Mouse (Mus musculus): ENCODE data around the gene Rapsn. TPM values are rescaled to one million over a fixed set of nuclear protein-coding genes. Genes with fewer than 3 reads are reported as not detected.
"Not testable (repeated sequence)": the region's sequence is repeated elsewhere in the genome, so short reads cannot be mapped to it uniquely, and the experiment has no call there.

Rapsn gene
- polyA plus RNA-seq (2015; fragmentation: Nextera tagmentation; extraction: Ambion mirVana): 2.4 and 3.0 TPM in 2 replicates

DNA sequence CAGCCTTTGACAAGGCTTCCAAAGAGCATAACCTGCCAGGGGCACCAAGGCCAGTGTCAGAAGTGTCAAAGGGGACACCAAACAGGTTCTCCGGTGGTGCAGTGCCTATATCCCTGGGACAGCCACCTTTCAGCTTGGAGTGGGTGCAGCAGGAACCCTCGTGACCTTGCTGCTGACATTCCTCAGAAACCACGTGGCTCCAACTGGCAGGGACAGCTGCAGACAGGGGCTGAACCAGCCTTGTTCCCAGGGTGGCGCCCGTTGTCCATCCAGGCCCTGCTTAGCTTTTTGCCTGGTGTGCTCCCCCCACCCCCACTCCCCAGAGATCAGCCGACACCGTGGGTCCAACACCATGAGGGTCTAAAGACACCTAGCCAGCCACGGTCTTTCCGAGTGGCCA lies at the start of gene Rapsn:
Gene Rapsn, plus strand, starts transcription at position 236 of the 400 bp plus-strand sequence.
- WGBS: 62% methylated on average over 9 of the region's 9 CpGs
- H3K9ac ChIP-seq (replicated peaks; ENCODE audit: low read length): no peak within 1 kb of the TSS; the same call in 1 of the 2 replicates
- 0 out of 2 replicates have a peak, but pooled peaks have one; percentile 16 for ATAC-seq (ENCODE audit: low FRiP score, low TSS enrichment)

DNA sequence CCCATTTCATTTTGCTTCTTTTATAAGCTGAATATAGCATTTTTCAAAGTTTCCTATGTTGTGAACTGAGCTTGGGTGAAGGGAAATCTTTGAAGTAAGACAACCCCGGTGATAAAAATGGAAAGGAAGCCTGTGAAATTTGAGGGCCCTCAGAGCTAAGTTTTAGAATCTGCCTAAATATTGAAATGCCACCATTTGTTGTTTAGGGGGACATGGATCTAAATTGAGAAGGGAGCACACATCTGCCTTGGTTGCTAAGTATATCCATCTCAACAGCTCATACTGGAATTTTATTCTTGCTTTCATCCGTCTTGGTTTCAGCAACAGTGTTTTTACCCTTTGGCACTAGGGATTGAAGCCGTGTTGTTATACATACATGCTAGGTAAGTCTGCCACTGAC lies 49.4 kb upstream of the Rapsn start:
- Histone ChIP-seq H3K4me3 (ENCODE audit: low read length) (no peak overlapping the region), H3K9ac (replicated peaks; ENCODE audit: low read length) (no peak overlapping the region), H3K27ac (ENCODE audit: low read length) (no peak overlapping the region), H3K4me1 (ENCODE audit: insufficient read depth, low read length) (no peaks in the 10 kb centered on the region), H3K36me3 (ENCODE audit: insufficient read depth, low read length) (no peaks in the 10 kb centered on the region), H3K27me3 (ENCODE audit: insufficient read depth, low read length) (no peaks in the 10 kb centered on the region), H3K4me2 (replicated peaks; ENCODE audit: low read depth, low read length) (no peak overlapping the region), H3K9me3 (ENCODE audit: low read length) (no peaks in the 10 kb centered on the region)
- 90% methylated on average over 3 of the region's 3 CpGs for WGBS
- ATAC-seq (ENCODE audit: low FRiP score, low TSS enrichment): no peak

More for the DNA sequence above, at the start of gene Rapsn:
- H3K4me3 ChIP-seq (ENCODE audit: low read length): no peak within 1 kb of the TSS
- no peaks in the 10 kb centered on the region for H3K4me1 ChIP-seq (ENCODE audit: insufficient read depth, low read length)
- no peaks in the 10 kb centered on the region for H3K9me3 ChIP-seq (ENCODE audit: low read length)
- no peaks in the 10 kb centered on the region for H3K36me3 ChIP-seq (ENCODE audit: insufficient read depth, low read length)
- no peaks in the 10 kb centered on the region for H3K27me3 ChIP-seq (ENCODE audit: insufficient read depth, low read length)
- H3K27ac ChIP-seq (ENCODE audit: low read length): no peak within 1 kb of the TSS
- H3K4me2 ChIP-seq (replicated peaks; ENCODE audit: low read depth, low read length): no peak within 1 kb of the TSS

DNA sequence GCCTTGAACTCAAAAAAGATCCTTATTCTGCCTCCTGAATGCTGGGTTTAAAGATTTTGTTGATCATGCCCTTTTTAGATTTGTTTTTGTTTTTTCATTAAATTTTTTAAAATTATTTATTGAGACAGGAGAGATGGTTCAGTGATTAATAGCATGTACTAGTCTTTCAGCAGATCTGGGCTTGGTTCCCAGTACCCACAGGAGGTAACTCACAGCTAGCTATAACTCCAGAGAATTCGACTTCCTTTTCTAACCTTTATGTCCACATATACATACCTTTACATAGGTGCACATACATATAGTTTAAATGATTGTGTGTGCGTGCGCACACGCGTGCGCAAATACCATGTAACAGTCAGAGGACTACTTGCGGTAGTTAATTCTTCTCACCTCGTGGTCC lies 26.9 kb upstream of the Rapsn start:
- H3K4me1 ChIP-seq (ENCODE audit: insufficient read depth, low read length): no peaks in the 10 kb centered on the region
- no peaks in the 10 kb centered on the region for H3K9me3 ChIP-seq (ENCODE audit: low read length)
- no peak overlapping the region for H3K27ac ChIP-seq (ENCODE audit: low read length)
- no peak overlapping the region for H3K4me3 ChIP-seq (ENCODE audit: low read length)
- ATAC-seq (ENCODE audit: low FRiP score, low TSS enrichment): no peak
- H3K9ac ChIP-seq (replicated peaks; ENCODE audit: low read length): no peak overlapping the region
- no peaks in the 10 kb centered on the region for H3K27me3 ChIP-seq (ENCODE audit: insufficient read depth, low read length)
- WGBS: 96% methylated on average over 8 of the region's 8 CpGs
- peaks cover 75% of the 10 kb centered on the region for H3K36me3 ChIP-seq (ENCODE audit: insufficient read depth, low read length)
- no peak overlapping the region for H3K4me2 ChIP-seq (replicated peaks; ENCODE audit: low read depth, low read length)

DNA sequence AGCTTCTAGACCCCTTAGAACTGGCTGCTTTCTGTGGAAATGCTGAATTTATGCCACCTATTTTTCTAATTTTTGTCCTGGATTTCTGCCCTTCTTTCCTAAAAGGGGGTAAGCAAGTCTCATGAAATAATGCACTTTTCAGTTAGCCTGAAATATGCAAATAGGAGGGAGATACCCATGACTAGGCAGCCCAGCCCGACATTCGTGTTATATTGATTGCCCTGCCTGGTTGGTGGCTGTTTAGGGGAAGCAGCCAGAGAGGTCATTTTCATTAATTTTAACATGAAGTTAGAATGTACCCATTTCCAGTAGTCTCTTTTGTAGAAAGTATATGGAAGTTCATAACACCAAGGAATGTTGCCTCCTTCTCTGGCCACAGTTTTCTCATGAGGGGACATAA lies 21.5 kb upstream of the Rapsn start:
- H3K4me3 ChIP-seq (ENCODE audit: low read length): no peak overlapping the region
- 86% methylated on average over 2 of the region's 2 CpGs for WGBS
- peaks cover 60% of the 10 kb centered on the region for H3K36me3 ChIP-seq (ENCODE audit: insufficient read depth, low read length)
- H3K9me3 ChIP-seq (ENCODE audit: low read length): no peaks in the 10 kb centered on the region
- no peak for ATAC-seq (ENCODE audit: low FRiP score, low TSS enrichment)
- no peak overlapping the region for H3K9ac ChIP-seq (replicated peaks; ENCODE audit: low read length)
- H3K27ac ChIP-seq (ENCODE audit: low read length): no peak overlapping the region
- no peak overlapping the region for H3K4me2 ChIP-seq (replicated peaks; ENCODE audit: low read depth, low read length)
- no peaks in the 10 kb centered on the region for H3K4me1 ChIP-seq (ENCODE audit: insufficient read depth, low read length)
- no peaks in the 10 kb centered on the region for H3K27me3 ChIP-seq (ENCODE audit: insufficient read depth, low read length)

- H3K9me3 ChIP-seq (ENCODE audit: low read length): no peaks in the 10 kb centered on the region
- H3K4me1 ChIP-seq (ENCODE audit: insufficient read depth, low read length): no peaks in the 10 kb centered on the region
- H3K36me3 ChIP-seq (ENCODE audit: insufficient read depth, low read length): peaks cover 47% of the 10 kb centered on the region
- ATAC-seq (ENCODE audit: low FRiP score, low TSS enrichment): no peak
- no peak overlapping the region for H3K4me3 ChIP-seq (ENCODE audit: low read length)
- no peaks in the 10 kb centered on the region for H3K27me3 ChIP-seq (ENCODE audit: insufficient read depth, low read length)
- H3K9ac ChIP-seq (replicated peaks; ENCODE audit: low read length): no peak overlapping the region
- no peak overlapping the region for H3K27ac ChIP-seq (ENCODE audit: low read length)
- WGBS: 87% methylated on average over 4 of the region's 4 CpGs
- H3K4me2 ChIP-seq (replicated peaks; ENCODE audit: low read depth, low read length): no peak overlapping the region
Observed at GRCm38 (mm10) chr2:91015386-91015785, 20.0 kb upstream of the Rapsn start.

DNA sequence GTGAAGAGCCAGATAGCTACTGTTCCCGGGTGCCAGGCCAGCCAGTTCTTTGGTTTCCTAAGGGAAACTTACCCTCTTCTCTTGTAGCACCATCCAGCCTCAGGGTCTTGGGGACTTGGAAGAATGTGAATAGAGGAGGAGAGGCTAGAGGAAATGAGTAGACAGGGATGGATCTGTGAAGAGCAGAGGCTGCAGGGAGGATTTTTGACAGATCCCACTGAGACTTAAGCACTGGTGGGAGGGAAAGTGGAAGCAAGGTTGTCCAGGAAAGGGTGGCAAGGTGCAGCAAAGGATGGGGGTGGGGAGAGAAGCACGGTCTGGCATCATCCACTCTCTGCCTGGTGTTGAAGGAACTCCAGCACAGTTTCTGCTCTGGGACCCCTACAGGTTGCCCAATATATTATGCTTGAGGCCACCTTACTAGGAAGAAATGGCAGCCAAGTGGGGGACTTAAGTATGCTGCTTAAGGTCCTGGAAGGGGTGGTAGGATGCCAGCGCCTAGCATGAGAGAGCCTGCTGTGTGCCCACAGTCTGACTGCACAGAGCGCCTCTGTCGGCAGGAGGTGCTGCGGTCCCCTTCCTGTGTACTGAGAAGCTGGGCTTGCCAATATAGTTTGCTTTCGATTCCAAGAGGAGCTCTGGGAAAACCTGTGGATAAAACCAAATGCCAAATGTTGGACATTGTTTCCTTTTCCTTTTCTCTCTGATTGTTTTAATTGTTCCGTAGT lies 17.2 kb upstream of the Rapsn start:
- Histone ChIP-seq H3K9me3 (ENCODE audit: low read length) (no peaks in the 10 kb centered on the region), H3K27ac (ENCODE audit: low read length) (no peak overlapping the region), H3K27me3 (ENCODE audit: insufficient read depth, low read length) (no peaks in the 10 kb centered on the region), H3K4me2 (replicated peaks; ENCODE audit: low read depth, low read length) (no peak overlapping the region), H3K36me3 (ENCODE audit: insufficient read depth, low read length) (peaks cover 35% of the 10 kb centered on the region), H3K9ac (replicated peaks; ENCODE audit: low read length) (no peak overlapping the region), H3K4me3 (ENCODE audit: low read length) (no peak overlapping the region), H3K4me1 (ENCODE audit: insufficient read depth, low read length) (no peaks in the 10 kb centered on the region)
- no peak for ATAC-seq (ENCODE audit: low FRiP score, low TSS enrichment)
- 88% methylated on average over 8 of the region's 8 CpGs for WGBS

GRCm38 (mm10) chr2:91019911-91020310 lies 15.5 kb upstream of the Rapsn start:
- WGBS: 95% methylated on average over 3 of the region's 3 CpGs
- ATAC-seq (ENCODE audit: low FRiP score, low TSS enrichment): no peak
- H3K36me3 ChIP-seq (ENCODE audit: insufficient read depth, low read length): peaks cover 18% of the 10 kb centered on the region; the same call in 1 of the 2 replicates

GRCm38 (mm10) chr2:91022266-91022665 lies 13.2 kb upstream of the Rapsn start:
- not testable (repeated sequence) for ATAC-seq (ENCODE audit: low FRiP score, low TSS enrichment); H3K27me3 ChIP-seq (ENCODE audit: insufficient read depth, low read length)
- WGBS: 96% methylated on average over 7 of the region's 7 CpGs

More at GRCm38 (mm10) chr2:91019911-91020310, 15.5 kb upstream of the Rapsn start:
- Histone ChIP-seq H3K27me3 (ENCODE audit: insufficient read depth, low read length) (no peaks in the 10 kb centered on the region), H3K4me2 (replicated peaks; ENCODE audit: low read depth, low read length) (no peak overlapping the region), H3K27ac (ENCODE audit: low read length) (no peak overlapping the region), H3K4me1 (ENCODE audit: insufficient read depth, low read length) (no peaks in the 10 kb centered on the region), H3K9ac (replicated peaks; ENCODE audit: low read length) (no peak overlapping the region), H3K4me3 (ENCODE audit: low read length) (no peak overlapping the region), H3K9me3 (ENCODE audit: low read length) (no peaks in the 10 kb centered on the region)

GRCm38 (mm10) chr2:91023131-91023530 lies 12.3 kb upstream of the Rapsn start:
- WGBS: 46% methylated on average over 2 of the region's 2 CpGs
- ATAC-seq (ENCODE audit: low FRiP score, low TSS enrichment): no peak

More at GRCm38 (mm10) chr2:91022266-91022665, 13.2 kb upstream of the Rapsn start:
- not testable (repeated sequence) for H3K9ac ChIP-seq (replicated peaks; ENCODE audit: low read length); H3K27ac ChIP-seq (ENCODE audit: low read length); H3K4me3 ChIP-seq (ENCODE audit: low read length); H3K4me1 ChIP-seq (ENCODE audit: insufficient read depth, low read length); H3K9me3 ChIP-seq (ENCODE audit: low read length); H3K4me2 ChIP-seq (replicated peaks; ENCODE audit: low read depth, low read length)
- 0 out of 2 replicates have a peak, but pooled peaks cover 14% of the 10 kb centered on the region for H3K36me3 ChIP-seq (ENCODE audit: insufficient read depth, low read length)

DNA sequence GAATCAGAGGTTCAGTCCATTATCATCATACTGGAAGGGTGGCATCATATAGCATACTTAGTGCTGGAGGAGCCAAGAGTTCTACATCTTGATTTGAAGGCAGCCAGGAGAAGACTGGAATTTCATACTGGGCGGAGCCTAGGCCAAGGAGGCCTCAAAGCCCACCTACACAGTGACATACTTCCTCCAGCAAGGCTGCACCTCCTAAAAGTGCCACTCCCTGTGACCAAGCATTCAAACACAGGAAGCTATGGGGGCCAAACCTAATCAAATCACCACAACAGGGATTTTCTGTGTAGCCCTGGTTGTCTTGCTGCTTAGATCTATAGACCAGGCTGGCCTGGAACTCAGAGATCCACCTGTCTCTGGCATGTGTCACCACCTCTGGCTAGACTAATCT lies 11.5 kb upstream of the Rapsn start:
- Histone ChIP-seq H3K27ac (ENCODE audit: low read length) (no peak overlapping the region), H3K36me3 (ENCODE audit: insufficient read depth, low read length) (0 out of 2 replicates have a peak, but pooled peaks cover 7% of the 10 kb centered on the region), H3K4me1 (ENCODE audit: insufficient read depth, low read length) (no peaks in the 10 kb centered on the region), H3K9me3 (ENCODE audit: low read length) (no peaks in the 10 kb centered on the region), H3K4me3 (ENCODE audit: low read length) (no peak overlapping the region), H3K27me3 (ENCODE audit: insufficient read depth, low read length) (no peaks in the 10 kb centered on the region), H3K9ac (replicated peaks; ENCODE audit: low read length) (no peak overlapping the region), H3K4me2 (replicated peaks; ENCODE audit: low read depth, low read length) (no peak overlapping the region)
- ATAC-seq (ENCODE audit: low FRiP score, low TSS enrichment): no peak
- 88% methylated on average over 1 of the region's 1 CpGs for WGBS

More at GRCm38 (mm10) chr2:91023131-91023530, 12.3 kb upstream of the Rapsn start:
- Histone ChIP-seq H3K9ac (replicated peaks; ENCODE audit: low read length) (no peak overlapping the region), H3K36me3 (ENCODE audit: insufficient read depth, low read length) (0 out of 2 replicates have a peak, but pooled peaks cover 12% of the 10 kb centered on the region), H3K27me3 (ENCODE audit: insufficient read depth, low read length) (no peaks in the 10 kb centered on the region), H3K4me3 (ENCODE audit: low read length) (no peak overlapping the region), H3K27ac (ENCODE audit: low read length) (no peak overlapping the region), H3K4me1 (ENCODE audit: insufficient read depth, low read length) (no peaks in the 10 kb centered on the region), H3K4me2 (replicated peaks; ENCODE audit: low read depth, low read length) (no peak overlapping the region), H3K9me3 (ENCODE audit: low read length) (no peaks in the 10 kb centered on the region)

All from kidney, embryonic 16.5 days (tissue).